Mouse (Mus musculus) c-Kit-positive CD71-positive TER-119-negative erythroid progenitor cells, embryonic 14.5 days (primary cell): ENCODE measurements around the gene Arl8a.
A peak's percentile ranks its signal among the peaks of the same experiment; 100 is the strongest.
"Not testable (repeated sequence)": the region's sequence is repeated elsewhere in the genome, so short reads cannot be mapped to it uniquely, and the experiment has no call there.

Source experiments
- DNase-seq: peaks from one replicate; pipeline ENCODE4 v3.0.0-alpha.2; 2013; ENCODE audit warnings: low read depth

Gene Arl8a

DNA sequence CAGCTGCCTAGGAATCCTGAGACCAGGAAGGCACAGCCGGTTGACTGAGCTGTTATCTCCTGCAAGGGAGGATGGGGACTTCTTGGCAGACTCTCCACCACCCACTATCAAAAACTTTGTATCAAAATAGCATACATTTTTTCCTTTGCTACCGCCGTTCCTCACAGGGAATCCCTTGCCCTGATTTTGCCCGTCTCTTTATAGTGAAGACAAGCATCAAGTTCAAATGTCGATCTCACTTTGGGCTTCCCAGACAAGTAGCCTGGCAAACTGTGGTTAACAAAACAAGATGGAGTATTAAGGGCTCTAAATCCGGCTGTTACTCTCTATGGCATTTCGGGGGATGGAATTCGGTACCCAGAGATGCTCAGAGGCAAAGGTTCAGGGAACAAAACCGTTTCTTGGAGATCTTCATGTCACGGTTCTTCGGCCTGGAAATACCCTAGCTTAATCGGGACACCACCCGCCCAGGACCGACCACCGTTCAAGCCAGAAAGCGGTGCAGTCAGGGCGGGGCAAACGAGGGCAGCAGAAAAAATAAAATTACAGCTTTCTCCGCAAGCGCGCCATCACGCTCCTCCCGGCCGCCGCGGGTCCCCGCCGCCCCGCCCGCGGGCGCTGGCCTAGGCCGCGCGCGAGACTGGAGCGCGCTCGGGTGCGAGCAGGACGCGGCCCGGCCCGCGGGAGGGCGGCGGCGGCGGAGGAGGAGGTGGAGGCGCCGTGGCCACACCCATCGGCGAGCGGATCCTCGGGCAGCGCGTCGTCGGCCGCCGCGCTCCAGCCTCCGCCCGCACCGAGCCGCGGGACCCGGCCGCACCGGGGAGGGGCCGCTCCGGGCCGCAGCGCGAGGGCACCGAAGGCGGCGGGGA, at the start of gene Arl8a:
Gene Arl8a, plus strand, starts transcription at position 748 of the 869 bp plus-strand sequence.
- DNase-seq, result peak; percentile 55

GRCm38 (mm10) chr1:135097441-135097840, 49.2 kb upstream of the Arl8a start:
- no peak for DNase-seq

DNA sequence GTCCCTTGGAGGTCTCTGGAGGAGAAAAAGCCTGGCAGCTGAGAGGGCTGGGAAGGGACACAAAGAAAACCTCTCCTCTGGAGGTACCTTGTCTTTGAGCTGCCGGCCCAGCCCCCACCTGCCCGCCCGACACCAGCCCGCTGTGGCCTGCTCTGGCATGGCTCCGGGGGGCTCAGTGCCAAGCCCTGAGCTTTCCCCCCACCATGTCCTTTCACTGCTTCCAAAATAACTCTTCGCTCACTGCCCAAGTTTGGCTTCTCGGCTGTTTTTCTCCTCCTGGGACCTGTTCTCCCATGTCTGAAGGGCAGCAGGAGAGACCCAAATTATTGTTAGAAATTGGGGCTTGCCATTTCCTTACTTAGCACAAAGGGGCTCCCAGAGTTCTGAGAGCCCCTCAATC, 48.2 kb upstream of the Arl8a start:
- no peak for DNase-seq

- DNase-seq, result no peak
Observed at GRCm38 (mm10) chr1:135100400-135100799, 46.2 kb upstream of the Arl8a start.

DNA sequence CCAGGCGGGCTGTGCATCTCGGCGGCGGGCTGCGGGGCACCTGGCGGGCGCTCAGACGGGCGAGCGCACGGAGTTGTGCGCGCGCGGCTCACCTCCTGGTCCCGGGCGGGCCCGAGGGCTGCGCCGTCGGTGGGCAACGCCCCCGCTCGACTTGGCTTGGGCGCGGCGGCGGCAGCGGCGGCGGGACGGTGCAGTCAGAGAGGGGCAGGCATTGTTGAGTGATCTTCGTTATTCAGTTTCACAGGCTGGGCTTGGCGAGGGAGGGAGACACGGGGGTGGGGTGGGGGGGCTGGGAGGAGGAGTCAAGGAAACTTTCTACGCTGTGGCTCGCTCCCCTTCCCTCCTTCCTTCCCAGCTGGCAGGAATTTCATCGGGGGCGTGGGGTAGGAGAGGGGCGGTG, 41.5 kb upstream of the Arl8a start, which contains the start of gene Lgr6:
Gene Lgr6, minus strand, starts transcription at position 153 of the 400 bp plus-strand sequence.
- no peak for DNase-seq

- peak; percentile 40 for DNase-seq
Observed at GRCm38 (mm10) chr1:135105951-135106350, 40.7 kb upstream of the Arl8a start.

DNA sequence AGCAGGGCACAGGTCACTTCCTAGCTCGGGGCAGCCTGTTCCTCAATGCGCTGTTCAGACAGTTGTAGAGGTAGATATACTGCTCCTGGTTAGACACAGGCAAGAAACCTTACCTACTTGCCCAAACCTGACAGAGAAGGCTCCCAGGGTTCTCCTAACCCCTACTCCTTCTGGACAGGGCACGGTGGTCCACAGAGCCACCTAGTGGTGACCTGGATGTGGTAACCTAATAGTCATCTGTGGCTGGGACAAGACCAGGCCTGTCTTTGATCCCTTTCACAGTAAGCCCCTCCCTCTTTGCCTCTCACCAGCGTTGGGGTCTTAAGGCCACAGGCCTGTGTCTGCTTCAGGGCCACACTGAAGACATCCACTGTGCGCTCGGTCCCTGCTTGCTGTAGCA, 38.0 kb upstream of the Arl8a start:
- DNase-seq, result no peak

DNA sequence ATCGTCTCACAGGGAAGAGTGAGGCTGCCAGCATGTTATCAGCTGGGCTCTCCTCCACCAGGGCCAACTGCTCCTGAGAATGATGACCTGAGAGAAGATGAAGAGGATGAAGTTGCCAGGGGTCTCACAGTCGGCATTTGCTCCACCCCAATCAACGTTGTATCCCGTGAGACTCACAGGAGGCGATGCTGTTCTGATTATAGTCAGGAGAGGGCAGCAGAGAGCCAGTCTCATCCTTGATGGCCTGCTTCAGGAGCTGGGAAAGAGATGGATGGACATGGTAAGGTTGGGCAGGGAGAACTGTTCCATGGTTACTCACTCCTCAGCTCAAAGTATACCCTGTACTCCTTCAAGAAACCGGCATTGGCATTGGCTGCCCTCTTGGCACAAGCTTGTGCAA, 36.5 kb upstream of the Arl8a start:
- DNase-seq, result no peak

GRCm38 (mm10) chr1:135111271-135111670, 35.4 kb upstream of the Arl8a start:
- DNase-seq, result not testable (repeated sequence)

DNA sequence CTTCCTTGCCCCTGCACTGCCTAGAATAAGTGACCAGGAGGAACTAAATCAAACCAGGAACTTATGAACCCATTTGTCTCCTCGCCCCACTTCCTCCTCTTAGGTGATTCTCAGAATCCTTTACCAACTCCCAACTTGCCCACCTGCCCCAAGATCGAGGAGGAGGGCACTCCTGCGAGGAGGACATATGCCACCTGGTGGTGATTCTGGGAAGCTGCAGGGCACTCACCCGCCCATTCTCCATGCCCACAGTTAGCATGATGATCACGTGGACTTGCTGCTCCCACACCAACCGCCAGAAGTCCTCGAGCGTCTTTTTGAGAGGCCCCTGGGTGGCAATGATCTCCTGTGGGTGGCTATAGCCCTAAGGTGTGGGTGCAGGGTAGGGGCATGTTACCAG, 34.0 kb upstream of the Arl8a start:
- peak; percentile 37 for DNase-seq

DNA sequence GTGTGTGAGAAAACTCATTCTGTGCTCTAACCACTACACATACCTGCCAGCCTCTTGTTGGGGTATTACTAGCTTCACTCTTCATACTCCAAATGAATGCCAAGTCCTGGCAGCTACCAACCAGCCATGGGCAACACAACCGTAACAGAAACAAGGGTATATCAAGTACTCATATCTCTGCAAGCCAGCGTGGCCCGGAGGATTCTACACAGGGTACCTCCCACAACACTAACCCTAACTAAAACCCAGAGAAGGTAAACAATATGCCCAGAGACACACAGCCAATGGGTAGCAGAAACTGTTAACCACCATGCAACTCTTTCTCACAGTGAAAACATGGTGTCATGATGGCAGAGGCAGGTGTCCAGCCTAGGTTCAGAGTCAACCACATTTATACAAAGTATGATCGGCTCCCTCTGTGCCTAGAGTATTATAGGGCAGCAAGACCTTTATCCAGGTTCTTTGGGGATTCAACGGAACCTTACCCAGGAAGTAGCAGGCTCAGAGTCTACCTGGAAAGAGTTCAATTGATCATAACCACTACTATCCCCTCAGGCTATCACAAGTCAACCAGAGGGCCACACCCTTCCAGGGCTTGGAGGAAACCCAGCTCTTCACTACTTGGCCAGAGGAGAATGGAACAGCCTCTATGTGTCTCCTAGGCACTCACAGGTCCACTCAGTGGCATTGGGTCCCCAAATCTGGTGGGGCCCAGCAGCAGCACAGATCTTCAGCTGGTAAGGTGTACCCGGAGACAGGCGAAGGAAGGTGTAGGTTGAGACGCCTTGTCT, 21.9 kb upstream of the Arl8a start:
- no peak for DNase-seq

DNA sequence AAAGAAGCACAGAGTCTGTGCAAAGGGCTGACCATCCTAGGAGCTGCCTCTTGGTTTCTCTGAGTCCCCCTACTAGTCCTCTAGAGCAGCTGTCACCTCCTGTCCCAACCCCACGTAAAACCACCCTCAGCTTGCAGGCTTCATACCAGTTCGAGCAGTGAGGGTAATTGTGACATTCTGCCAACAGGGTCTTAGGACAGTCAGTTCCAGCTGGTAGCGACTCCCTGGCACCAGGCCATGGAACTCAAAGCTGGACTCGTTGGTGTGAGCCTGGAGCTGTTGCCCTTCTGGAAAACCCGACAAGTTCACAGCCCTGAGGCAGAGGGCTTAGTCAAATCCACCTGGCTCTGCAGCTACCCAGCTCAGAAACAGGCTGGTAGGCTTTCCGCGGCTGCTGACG, 20.6 kb upstream of the Arl8a start:
- no peak for DNase-seq

DNA sequence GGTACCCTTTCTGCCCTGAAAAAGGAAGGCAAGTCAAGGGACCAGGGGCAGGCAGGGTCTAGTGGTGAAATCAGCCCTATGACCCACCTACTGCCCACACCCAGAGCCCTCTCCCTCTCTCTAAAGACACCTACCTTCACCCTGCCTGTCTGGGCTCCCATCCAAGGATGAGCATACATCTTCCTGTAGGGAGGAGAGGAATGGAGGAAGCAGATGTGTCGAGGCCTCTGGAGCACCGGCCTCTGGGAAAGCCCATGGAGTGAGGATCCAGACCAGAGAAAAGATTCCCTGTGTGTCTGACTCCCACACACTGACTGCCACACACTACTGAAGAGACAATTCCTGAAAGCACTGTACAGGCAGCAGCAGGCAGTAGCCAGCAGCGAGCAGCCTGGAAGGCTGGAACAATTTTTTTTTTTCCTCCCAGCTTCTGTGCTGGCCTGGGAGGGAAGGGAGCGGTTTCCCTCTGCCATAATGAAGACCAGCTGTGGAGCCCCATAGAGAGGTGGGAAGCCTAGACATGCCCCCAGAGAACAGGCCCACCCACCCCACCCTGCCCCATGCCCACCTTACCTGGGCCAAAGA, 20.1 kb upstream of the Arl8a start:
- no peak for DNase-seq

DNA sequence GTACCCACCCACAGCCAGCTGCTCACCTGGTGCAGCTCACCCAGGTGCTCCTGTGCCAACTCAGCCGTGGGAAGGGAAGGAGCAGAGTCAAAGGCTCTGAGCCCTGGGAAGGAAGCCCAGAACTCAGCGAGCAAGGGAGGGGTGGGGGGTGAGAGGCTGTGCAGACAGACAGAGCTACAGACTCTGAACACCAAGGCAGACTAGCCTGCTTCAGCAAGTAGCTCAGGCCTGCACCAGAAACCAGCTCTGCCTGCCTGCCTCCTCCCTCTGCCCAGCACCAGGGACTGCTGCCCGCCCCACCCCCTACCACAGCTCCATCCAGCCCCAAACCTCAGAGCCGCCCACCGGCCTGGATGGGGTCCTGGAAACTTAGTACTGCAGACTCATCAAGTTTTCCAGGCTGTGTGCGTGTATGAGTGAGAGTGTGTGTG, 18.6 kb upstream of the Arl8a start:
- no peak for DNase-seq

- no peak for DNase-seq
Observed at GRCm38 (mm10) chr1:135128986-135129385, 17.6 kb upstream of the Arl8a start.

- DNase-seq, result no peak
Observed at GRCm38 (mm10) chr1:135129543-135130183, 17.0 kb upstream of the Arl8a start.

- no peak for DNase-seq
Observed at GRCm38 (mm10) chr1:135130376-135131018, 16.1 kb upstream of the Arl8a start.

DNA sequence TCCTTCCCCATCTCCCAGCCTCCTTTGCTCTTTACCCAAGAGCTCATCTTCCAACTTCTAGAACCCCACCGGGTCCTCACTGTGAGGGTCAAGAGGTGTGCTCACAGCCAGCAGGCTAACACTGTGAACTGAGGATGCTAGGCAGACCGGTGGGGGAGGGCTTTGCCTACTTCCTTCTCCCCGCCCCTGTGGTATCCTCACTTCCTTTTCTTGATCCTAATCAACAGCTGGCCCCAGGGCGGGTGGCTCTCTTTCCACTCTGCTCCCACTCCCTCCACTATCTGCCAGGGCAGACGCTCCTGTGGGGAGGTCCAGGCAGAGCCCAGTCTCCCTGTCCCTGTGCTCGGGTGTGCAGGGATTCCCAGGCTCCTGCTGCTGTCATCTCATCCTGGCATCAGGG, 15.6 kb upstream of the Arl8a start:
- no peak for DNase-seq

DNA sequence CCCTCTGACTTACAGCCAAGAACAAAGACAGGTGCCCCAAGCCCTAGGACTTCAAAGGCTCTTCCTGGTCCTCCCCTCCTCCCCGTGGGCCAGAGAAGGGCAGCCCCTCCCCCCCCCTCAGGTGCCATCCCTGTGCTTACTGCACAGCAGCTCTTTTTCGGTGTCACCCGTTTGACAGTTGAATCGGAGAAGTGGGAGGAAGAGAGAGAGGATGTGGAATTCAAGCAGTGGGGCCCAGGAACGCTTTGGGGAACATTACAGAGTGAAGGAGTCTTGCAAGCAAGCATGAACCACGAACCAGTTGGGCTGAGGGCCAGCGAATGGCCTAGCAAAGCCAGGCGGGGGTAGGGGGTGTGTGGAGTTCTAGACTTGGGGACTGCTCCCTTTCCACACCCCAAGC, 15.1 kb upstream of the Arl8a start:
- DNase-seq, result no peak

GRCm38 (mm10) chr1:135132473-135132872, 14.2 kb upstream of the Arl8a start, which contains the start of gene Ptpn7:
Gene Ptpn7 (plus strand): TSS chr1:135132700.
- DNase-seq, result peak; percentile 82

DNA sequence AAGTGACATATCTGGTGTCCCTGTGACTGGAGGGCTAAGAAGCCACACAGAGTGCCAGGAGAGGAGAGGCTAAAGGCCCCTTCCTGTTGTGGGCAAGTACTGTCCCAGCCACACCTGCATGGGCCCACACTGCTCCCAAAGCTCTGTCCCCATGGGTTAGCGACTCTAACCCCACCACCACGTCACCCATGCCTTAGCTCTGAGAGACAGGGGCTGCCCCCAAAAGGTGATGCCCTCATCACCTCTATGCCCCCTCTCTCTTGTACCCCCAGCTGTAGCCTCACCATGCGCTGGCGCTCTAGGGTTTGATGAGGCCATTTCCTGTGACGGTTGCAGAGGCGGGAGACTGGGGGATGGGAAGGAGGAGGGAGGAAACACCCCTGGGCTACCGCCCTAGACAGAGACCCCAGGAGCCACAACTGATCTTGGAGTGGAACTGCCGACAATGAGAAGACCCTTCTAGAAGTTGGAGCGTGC, 13.7 kb upstream of the Arl8a start:
- DNase-seq, result no peak
